Mouse (Mus musculus): ENCODE results near the gene Twf1. TPM values are rescaled to one million over a fixed set of nuclear protein-coding genes. Genes with fewer than 3 reads are reported as not detected.

The Twf1 gene
- polyA plus RNA-seq, 1 experiment: 11.5 TPM

DNA sequence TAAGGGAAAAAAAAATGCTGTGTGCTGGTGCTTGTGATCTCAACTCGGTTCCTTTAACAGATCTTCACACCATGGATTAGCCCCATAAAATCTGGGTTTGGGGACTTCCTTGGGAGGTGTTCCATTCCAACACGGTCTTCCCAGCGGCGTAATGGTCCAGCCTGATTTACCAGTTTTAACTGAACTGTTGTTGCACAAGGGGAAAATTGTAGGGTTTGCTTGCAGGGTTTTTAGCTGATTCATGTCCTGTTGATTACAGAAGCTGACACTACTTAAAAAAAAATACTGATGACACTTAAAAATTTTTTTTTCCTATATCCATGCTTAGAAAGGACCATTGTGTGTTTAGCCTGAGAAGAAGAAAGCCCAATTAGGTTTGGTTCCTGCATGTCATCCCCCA, 1.7 kb upstream of the Twf1 start:
- TF ChIP-seq POLR2A (IDR thresholded peaks at IDR 0.05; ENCODE audit: control insufficient read depth, low read depth, low read length): no peak
- Histone ChIP-seq H3K4me3 (ENCODE audit: control insufficient read depth, low read depth, low read length) (no peak overlapping the region), H3K27ac (ENCODE audit: control insufficient read depth, insufficient read depth, low read depth, low read length) (no peak overlapping the region), H3K4me1 (ENCODE audit: control insufficient read depth, insufficient read depth, low read length) (no peaks in the 10 kb centered on the region), H3K36me3 (ENCODE audit: control insufficient read depth, insufficient read depth, low read length) (no peaks in the 10 kb centered on the region), H3K27me3 (ENCODE audit: control insufficient read depth, insufficient read depth, low read length) (no peaks in the 10 kb centered on the region)

DNA sequence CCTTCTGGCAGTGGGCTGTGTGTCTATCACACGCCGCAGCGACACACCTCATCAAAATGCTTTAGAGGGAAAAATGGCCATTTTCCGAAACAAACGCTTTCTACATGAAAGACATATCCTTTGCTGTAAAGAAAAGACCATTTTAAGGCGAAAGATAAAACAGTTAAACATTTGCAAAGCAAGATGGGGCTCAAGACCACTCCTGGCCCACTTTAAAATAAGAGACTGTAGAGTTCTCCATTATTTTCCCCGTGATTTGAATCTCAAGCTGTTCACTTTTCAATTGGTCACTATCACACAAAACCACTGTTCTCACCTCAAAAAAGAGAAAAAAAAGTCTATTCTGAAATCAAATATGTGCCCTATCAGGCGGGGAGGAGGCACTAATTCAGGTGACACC, 394 bp upstream of the Twf1 start:
- Histone ChIP-seq H3K27ac (ENCODE audit: control insufficient read depth, insufficient read depth, low read depth, low read length) (no peak overlapping the region), H3K4me3 (ENCODE audit: control insufficient read depth, low read depth, low read length) (peak overlapping the region; percentile 67), H3K27me3 (ENCODE audit: control insufficient read depth, insufficient read depth, low read length) (no peaks in the 10 kb centered on the region), H3K4me1 (ENCODE audit: control insufficient read depth, insufficient read depth, low read length) (no peaks in the 10 kb centered on the region), H3K36me3 (ENCODE audit: control insufficient read depth, insufficient read depth, low read length) (peaks cover 1% of the 10 kb centered on the region)
- no peak for TF ChIP-seq CTCF (IDR thresholded peaks at IDR 0.05; ENCODE audit: control insufficient read depth, insufficient read depth, insufficient replicate concordance, low read depth, low read length)
- TF ChIP-seq POLR2A (IDR thresholded peaks at IDR 0.05; ENCODE audit: control insufficient read depth, low read depth, low read length): no peak

DNA sequence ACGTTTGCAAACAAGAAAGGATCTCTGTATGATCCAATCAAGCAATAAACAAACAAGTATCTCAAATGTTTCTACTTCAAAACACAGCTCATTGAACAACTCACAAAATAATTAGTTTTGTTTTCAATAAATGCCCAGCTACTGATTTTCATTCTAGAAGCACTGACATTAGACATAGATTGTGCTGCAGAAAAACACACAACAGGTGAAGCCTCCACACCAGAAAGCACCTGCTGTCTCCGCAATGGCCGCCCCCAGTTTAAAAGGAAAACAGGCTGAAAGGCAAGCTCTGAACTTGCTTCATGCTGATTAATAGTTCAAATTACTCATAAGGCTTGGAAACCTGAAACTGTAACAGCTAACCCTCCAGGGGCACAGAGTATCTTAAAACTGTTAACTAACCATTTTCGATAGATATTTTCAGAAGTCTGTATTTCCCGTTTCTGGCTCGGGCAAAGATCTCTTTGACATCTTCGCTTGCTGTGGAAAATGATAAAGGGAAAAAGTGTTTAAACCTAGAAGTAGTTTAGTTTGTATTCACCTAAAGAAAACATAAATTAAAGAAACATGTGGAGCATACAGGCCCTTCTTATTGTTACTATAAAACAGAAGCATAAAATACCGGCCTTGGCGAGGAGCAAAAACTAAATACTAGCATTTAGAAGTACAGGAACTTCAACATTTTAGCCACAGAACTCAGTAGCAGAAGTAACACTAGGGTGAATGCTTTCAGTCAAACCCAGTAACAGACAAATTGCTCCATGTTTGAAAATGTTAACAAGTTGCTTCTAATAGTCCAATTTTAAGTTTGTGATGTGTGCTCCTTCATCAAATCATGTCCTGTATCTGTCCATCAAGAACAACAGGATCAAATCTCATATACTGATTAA, 1.6 kb downstream of the Twf1 start:
- Histone ChIP-seq H3K4me1 (ENCODE audit: control insufficient read depth, insufficient read depth, low read length) (no peaks in the 10 kb centered on the region), H3K4me3 (ENCODE audit: control insufficient read depth, low read depth, low read length) (no peak overlapping the region), H3K27me3 (ENCODE audit: control insufficient read depth, insufficient read depth, low read length) (no peaks in the 10 kb centered on the region), H3K36me3 (ENCODE audit: control insufficient read depth, insufficient read depth, low read length) (peaks cover 1% of the 10 kb centered on the region), H3K27ac (ENCODE audit: control insufficient read depth, insufficient read depth, low read depth, low read length) (no peak overlapping the region)
- TF ChIP-seq POLR2A (IDR thresholded peaks at IDR 0.05; ENCODE audit: control insufficient read depth, low read depth, low read length) (no peak), CTCF (IDR thresholded peaks at IDR 0.05; ENCODE audit: control insufficient read depth, insufficient read depth, insufficient replicate concordance, low read depth, low read length) (no peak)

DNA sequence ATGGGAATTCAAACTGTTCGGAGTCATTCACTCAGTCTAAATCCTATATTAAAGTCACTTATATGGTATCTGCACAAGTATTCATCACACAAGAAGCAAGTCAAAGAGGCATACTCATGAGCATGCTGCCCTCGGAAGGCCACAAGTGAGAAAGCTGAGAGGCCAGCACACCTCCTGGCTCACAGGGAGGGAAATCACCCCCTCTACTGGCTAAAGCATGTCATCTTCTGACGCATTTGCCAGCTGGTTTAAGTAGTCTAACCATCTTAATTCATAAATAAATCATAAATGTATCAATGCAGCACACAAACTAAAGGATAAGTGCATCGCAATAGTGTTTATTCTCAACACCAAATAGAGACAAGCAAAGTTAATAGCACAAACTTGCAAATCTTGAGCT, 5.0 kb downstream of the Twf1 start:
- no peak for TF ChIP-seq POLR2A (IDR thresholded peaks at IDR 0.05; ENCODE audit: control insufficient read depth, low read depth, low read length)
- Histone ChIP-seq H3K27ac (ENCODE audit: control insufficient read depth, insufficient read depth, low read depth, low read length) (no peak overlapping the region), H3K27me3 (ENCODE audit: control insufficient read depth, insufficient read depth, low read length) (no peaks in the 10 kb centered on the region), H3K36me3 (ENCODE audit: control insufficient read depth, insufficient read depth, low read length) (peaks cover 7% of the 10 kb centered on the region), H3K4me3 (ENCODE audit: control insufficient read depth, low read depth, low read length) (no peak overlapping the region), H3K4me1 (ENCODE audit: control insufficient read depth, insufficient read depth, low read length) (no peaks in the 10 kb centered on the region)

DNA sequence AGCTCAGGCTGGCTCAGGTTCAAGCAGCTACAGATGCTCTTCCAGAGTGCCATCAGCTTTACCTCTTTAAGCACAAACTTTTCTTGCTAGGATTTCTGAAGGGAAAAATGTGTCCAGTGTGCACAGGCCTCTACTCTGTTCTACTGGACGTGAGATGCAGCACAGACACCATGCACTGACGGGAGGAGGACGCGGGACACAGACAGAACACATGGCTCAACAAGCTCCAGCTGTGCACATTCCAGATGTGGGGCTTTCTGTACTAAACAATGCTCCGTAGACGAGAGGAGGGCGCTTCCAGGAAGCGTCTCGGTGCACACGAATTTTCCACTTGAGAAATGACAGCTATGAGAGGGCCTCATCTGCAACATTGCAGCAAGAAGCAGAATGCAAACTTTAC, 6.5 kb downstream of the Twf1 start:
- Histone ChIP-seq H3K27me3 (ENCODE audit: control insufficient read depth, insufficient read depth, low read length) (no peaks in the 10 kb centered on the region), H3K4me1 (ENCODE audit: control insufficient read depth, insufficient read depth, low read length) (no peaks in the 10 kb centered on the region), H3K4me3 (ENCODE audit: control insufficient read depth, low read depth, low read length) (no peak overlapping the region), H3K27ac (ENCODE audit: control insufficient read depth, insufficient read depth, low read depth, low read length) (no peak overlapping the region), H3K36me3 (ENCODE audit: control insufficient read depth, insufficient read depth, low read length) (peaks cover 7% of the 10 kb centered on the region)
- TF ChIP-seq POLR2A (IDR thresholded peaks at IDR 0.05; ENCODE audit: control insufficient read depth, low read depth, low read length) (no peak), CTCF (IDR thresholded peaks at IDR 0.05; ENCODE audit: control insufficient read depth, insufficient read depth, insufficient replicate concordance, low read depth, low read length) (no peak)

DNA sequence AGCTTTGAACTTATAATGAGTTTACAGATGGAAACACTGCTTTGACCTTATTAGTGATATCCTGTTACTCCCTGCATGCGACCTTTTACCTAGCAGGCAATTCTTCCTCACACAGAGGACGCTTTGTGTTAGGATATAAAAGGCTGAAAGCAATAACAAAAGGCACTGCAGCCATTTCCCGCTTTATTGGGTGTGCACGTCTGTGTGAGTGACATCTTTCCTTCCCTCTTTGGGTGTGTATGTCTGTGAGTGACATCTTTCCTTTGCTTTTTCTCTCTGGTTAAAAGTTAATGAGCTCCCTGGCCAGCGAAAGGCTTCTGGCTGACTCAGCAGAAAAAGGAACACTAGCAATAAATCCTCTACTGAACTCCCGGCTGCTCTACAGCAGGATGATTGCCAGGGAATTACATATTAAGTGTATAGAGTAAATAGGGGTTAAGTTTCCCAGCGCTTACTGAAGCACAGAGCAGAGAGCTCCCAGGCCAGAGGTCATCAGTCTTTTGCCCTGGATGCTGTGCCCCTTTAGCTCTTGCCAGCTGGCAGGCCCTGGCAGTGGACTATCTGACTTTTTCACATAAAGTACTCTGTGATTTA, 7.6 kb downstream of the Twf1 start:
- TF ChIP-seq CTCF (IDR thresholded peaks at IDR 0.05; ENCODE audit: control insufficient read depth, insufficient read depth, insufficient replicate concordance, low read depth, low read length) (no peak), POLR2A (IDR thresholded peaks at IDR 0.05; ENCODE audit: control insufficient read depth, low read depth, low read length) (no peak)
- Histone ChIP-seq H3K27ac (ENCODE audit: control insufficient read depth, insufficient read depth, low read depth, low read length) (no peak overlapping the region), H3K36me3 (ENCODE audit: control insufficient read depth, insufficient read depth, low read length) (peaks cover 7% of the 10 kb centered on the region), H3K27me3 (ENCODE audit: control insufficient read depth, insufficient read depth, low read length) (no peaks in the 10 kb centered on the region), H3K4me3 (ENCODE audit: control insufficient read depth, low read depth, low read length) (no peak overlapping the region), H3K4me1 (ENCODE audit: control insufficient read depth, insufficient read depth, low read length) (no peaks in the 10 kb centered on the region)

DNA sequence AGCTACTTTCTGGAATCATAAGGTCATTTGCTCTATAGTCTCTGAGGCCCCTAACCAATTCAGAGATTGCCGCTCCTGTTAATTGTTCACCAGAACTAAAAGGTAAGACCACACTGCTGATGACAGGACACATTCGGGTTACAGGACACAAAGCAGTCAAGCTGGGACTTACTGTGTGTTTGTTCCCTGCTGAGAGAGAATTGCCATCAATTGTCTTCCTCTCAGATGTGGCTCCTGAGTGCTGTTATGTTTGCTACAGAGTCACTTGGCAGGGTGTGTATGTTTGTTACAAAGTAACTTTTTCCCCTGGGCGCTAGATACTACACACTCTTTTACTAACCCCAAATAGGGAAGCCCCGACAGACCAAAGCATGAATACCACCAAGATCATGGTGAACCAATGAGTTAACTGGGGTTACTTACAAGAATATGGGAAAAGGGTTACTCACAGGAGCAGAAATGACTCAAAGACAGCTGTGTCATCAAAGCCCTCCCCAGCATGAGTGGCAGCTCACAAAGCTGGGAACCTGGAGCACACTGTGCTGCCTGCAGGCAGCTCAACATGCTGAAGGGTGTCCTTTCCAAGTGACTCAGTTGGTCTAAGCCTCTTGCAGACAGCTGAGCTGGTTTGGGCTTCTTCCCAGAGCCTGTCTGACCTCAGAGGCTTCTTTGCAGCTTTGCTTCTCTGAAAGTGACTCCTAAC, 15.0 kb downstream of the Twf1 start:
- Histone ChIP-seq H3K36me3 (ENCODE audit: control insufficient read depth, insufficient read depth, low read length) (no peaks in the 10 kb centered on the region; the same call in 1 of the 2 replicates), H3K27me3 (ENCODE audit: control insufficient read depth, insufficient read depth, low read length) (no peaks in the 10 kb centered on the region), H3K4me3 (ENCODE audit: control insufficient read depth, low read depth, low read length) (no peak overlapping the region), H3K27ac (ENCODE audit: control insufficient read depth, insufficient read depth, low read depth, low read length) (no peak overlapping the region), H3K4me1 (ENCODE audit: control insufficient read depth, insufficient read depth, low read length) (no peaks in the 10 kb centered on the region)
- TF ChIP-seq POLR2A (IDR thresholded peaks at IDR 0.05; ENCODE audit: control insufficient read depth, low read depth, low read length) (no peak), CTCF (IDR thresholded peaks at IDR 0.05; ENCODE audit: control insufficient read depth, insufficient read depth, insufficient replicate concordance, low read depth, low read length) (no peak)
